2 mouse cellular contexts compared by ENCODE assay signal in the genomic region with DNA sequence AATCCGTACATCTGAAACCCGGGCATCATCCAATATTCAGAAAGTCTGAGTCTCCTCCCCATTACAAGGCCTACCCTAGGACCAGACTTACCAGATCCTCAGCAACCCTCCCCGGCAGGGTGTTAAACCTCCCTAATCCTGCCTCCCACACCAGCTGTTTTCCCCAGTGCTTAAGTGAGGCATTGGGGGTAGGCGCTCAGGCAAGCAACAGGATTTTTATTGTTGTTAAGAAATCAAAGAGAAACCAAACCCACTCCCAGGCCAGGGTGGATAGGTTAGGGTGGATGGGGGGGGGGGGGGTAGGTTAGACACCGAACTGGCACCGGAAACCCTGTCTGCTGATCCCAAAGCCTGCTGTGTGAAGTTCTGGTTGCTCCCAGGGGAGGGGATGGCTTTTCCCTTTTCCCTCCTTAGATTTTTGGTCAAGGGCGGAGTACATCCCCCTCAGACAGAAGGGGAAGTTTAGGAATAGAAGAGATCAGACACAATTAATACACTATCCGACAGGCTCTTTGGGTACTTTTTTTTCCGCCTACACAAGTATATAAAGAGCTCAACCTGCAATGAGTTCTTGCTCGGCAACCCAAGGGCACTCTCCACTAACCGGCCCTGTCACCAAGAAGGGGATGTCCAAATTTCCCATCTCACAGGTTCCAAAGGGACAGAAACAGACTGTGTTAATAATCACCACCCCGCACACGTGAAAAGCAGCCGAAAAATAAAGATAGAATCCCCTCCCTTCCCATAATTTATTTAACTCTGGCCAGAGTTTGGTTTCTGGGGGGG.
TF ChIP-seq lines count a peak whose summit lies in the region.

No protein-coding gene starts in this region.

TF ChIP-seq in CH12.LX, 34 proteins besides CTCF, POLR2A, EP300 and RAD21:
- no peak for TF ChIP-seq E2F4 (IDR thresholded peaks at IDR 0.05; ENCODE audit: insufficient replicate concordance, low read depth, low read length)

TF ChIP-seq in myocyte, 11 proteins besides CTCF, POLR2A, EP300 and RAD21 (continued from another document):
- no peak for TF ChIP-seq TCF3 (IDR thresholded peaks at IDR 0.05; ENCODE audit: insufficient read length, low read depth)
- TF ChIP-seq MYOD1 (IDR thresholded peaks at IDR 0.05; ENCODE audit: control insufficient read depth in 1 of 3, insufficient read length in 2 of 3, low read depth in 2 of 3): peak; percentile 12 to 52 (median 36)
- no peak for TF ChIP-seq SRF (IDR thresholded peaks at IDR 0.05; ENCODE audit: control insufficient read depth, insufficient read length, low read depth)
- no peak for TF ChIP-seq E2F4 (IDR thresholded peaks at IDR 0.05; ENCODE audit: insufficient read depth)
- TF ChIP-seq POLR2AphosphoS2 (IDR thresholded peaks at IDR 0.05; ENCODE audit: insufficient read length, low read depth): no peak
- no peak for TF ChIP-seq TCF12 (IDR thresholded peaks at IDR 0.05; ENCODE audit: insufficient read depth, poor library complexity, severe bottlenecking)
- no peak for TF ChIP-seq REST (IDR thresholded peaks at IDR 0.05; ENCODE audit: insufficient read depth, insufficient read length)
- no peak for TF ChIP-seq USF1 (IDR thresholded peaks at IDR 0.05; ENCODE audit: low read depth)
- no peak for TF ChIP-seq MAX (IDR thresholded peaks at IDR 0.05; ENCODE audit: low read depth)
- peak in 2 of 3 experiments; percentile 68 to 80 for TF ChIP-seq MYOG (IDR thresholded peaks at IDR 0.05; ENCODE audit: control insufficient read depth in 1 of 3, insufficient read depth in 1 of 3, insufficient read length in 2 of 3, low read depth in 2 of 3)
